Mouse (Mus musculus) kidney, embryonic 16.5 days (tissue): ENCODE measurements around the gene Arhgap24. TPM values are rescaled to one million over a fixed set of nuclear protein-coding genes. Genes with fewer than 3 reads are reported as not detected.

Experiments
- ATAC-seq: fragments of 200-750 bp; cut with Nextera tagmentation; 2 replicates; pipeline ENCODE4 v1.8.0; 2017; ENCODE audit warnings: moderate TSS enrichment; ENCODE audit not compliant: low FRiP score, low TSS enrichment
- H3K27ac ChIP-seq: fragments of 300-500 bp; sonication (generic); 2 replicates; pipeline ENCODE4 v1.5.1; 2014; ENCODE audit warnings: low read length
- H3K27me3 ChIP-seq: fragments of 300-500 bp; sonication (generic); 2 replicates; pipeline ENCODE4 v1.6.1; 2014; ENCODE audit warnings: low read length, control low read depth, mixed read lengths; ENCODE audit not compliant: insufficient read depth
- H3K36me3 ChIP-seq: fragments of 300-500 bp; sonication (generic); 2 replicates; pipeline ENCODE4 v1.6.1; 2014; ENCODE audit warnings: low read length, control low read depth, mixed read lengths; ENCODE audit not compliant: insufficient read depth
- H3K4me1 ChIP-seq: fragments of 300-500 bp; sonication (generic); 2 replicates; pipeline ENCODE4 v1.6.1; 2014; ENCODE audit warnings: low read length, control low read depth, mixed read lengths; ENCODE audit not compliant: insufficient read depth
- H3K4me2 ChIP-seq: fragments of 300-500 bp; sonication (generic); replicated peaks from 2 replicates; pipeline ENCODE4 v1.6.1; 2014; ENCODE audit warnings: low read depth, low read length
- H3K4me3 ChIP-seq: fragments of 300-500 bp; sonication (generic); 2 replicates; pipeline ENCODE4 v1.5.1; 2014; ENCODE audit warnings: mild to moderate bottlenecking, low read length
- H3K9ac ChIP-seq: fragments of 300-500 bp; sonication (generic); replicated peaks from 2 replicates; pipeline ENCODE4 v1.6.1; 2014; ENCODE audit warnings: low read length
- H3K9me3 ChIP-seq: fragments of 300-500 bp; sonication (generic); 2 replicates; pipeline ENCODE4 v1.6.1; 2016; ENCODE audit warnings: low read length, control low read depth
- WGBS: fragments of 180-500 bp; shearing (Covaris S2); extraction: QIAGEN DNeasy Blood & Tissue Kit; methylation state at CpG from one replicate; pipeline ENCODE4 v1.1.7; 2014; 5-methylcytosine and 5-hydroxymethylcytosine counted together
- polyA plus RNA-seq: library from polyadenylated mRNA; unstranded; fragments of >200 nt; fragmentation: Nextera tagmentation; extraction: Ambion mirVana; gene quantifications from 2 replicates; pipeline ENCODE4 v1.2.1, GENCODE M21; 2015

The Arhgap24 gene
- polyA plus RNA-seq, 1 experiment from 2014 or later = 104 TPM

DNA sequence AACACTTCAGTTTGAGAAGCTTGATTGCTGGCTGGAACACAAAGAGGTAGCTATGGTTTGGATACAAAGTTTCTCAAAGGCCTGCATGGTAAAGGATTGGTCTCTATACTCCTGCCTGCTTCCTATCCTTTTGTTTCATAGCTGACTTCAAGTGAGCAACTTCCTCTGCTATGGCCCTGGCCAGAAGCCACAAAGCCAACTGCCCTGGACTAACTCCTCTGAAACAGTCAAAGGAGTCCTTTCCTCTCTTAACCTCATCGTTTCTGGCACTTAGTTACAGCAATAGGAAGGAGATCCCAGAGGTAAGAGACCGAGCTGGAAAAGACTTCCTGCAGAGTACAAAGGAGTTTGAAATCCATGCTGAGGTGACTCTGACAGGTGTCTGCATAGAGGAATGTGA is 224.0 kb downstream of the Arhgap24 start:
- no peak overlapping the region for H3K9ac ChIP-seq
- H3K36me3 ChIP-seq = no peaks in the 10 kb centered on the region
- no peaks in the 10 kb centered on the region for H3K27me3 ChIP-seq
- no peak overlapping the region for H3K4me3 ChIP-seq
- no peak for ATAC-seq
- H3K27ac ChIP-seq = peak overlapping the region; percentile 22
- H3K9me3 ChIP-seq = no peaks in the 10 kb centered on the region
- peaks cover 30% of the 10 kb centered on the region for H3K4me1 ChIP-seq
- WGBS = 19% methylated on average over 2 of the region's 2 CpGs
- no peak overlapping the region for H3K4me2 ChIP-seq

DNA sequence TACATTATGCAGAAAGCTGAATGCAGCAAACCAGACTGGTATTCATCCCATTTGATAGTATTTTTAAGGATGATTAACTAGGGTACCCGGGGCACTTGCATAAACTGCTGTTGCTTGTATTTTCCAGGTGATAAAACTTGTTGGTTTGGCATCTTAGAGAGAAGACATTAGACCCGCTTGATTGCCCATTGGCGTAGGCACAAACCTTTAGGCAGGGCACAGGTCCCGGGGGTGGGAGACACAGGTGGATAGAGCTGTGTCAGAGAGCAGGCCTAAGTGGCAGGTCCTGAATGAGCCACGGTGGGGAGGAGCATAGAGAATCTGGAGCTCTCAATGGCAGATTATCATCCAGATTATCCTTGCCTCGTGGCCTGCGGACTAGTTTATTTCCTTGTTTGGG is 229.1 kb downstream of the Arhgap24 start:
- Histone ChIP-seq H3K36me3 (no peaks in the 10 kb centered on the region), H3K4me2 (no peak overlapping the region)
- peak; percentile 92 for ATAC-seq

DNA sequence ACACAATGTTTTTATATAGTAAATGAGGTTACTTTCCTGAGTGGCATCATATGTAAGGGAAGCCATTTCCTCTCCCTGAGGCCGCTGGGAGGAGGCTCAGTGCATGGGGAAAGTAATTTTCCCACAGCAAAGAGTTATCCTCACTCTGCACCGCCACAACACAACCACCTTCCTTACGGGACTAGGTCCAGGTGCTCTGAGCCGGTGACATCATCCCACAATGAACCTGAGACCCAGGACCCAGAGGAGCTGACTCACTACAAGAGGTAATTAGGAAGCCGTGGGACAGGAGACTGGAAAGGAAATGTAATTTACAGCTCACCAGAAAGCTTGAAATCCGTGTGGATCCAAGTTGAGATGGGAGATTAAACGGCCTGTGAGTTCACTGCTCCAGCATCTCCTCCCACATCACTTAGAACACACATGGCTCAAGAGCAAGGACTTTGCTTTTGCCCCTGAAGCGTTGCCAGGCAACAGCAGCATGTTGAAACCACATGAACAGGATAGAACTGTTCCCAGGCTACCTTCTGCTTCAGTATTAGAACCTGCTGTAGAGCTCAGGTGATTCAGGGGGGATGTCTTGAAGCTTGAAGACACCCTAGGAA is 238.3 kb downstream of the Arhgap24 start:
- Histone ChIP-seq H3K9ac (no peak overlapping the region), H3K27ac (no peak overlapping the region), H3K27me3 (no peaks in the 10 kb centered on the region), H3K4me1 (peaks cover 6% of the 10 kb centered on the region; the same call in 1 of the 2 replicates), H3K9me3 (no peaks in the 10 kb centered on the region), H3K4me2 (no peak overlapping the region), H3K4me3 (no peak overlapping the region), H3K36me3 (no peaks in the 10 kb centered on the region)
- ATAC-seq = peak; percentile 67; the same call in 1 of the 2 replicates
- 34% methylated on average over 8 of the region's 8 CpGs for WGBS

More for the DNA sequence above, 229.1 kb downstream of the Arhgap24 start:
- no peak overlapping the region for H3K4me3 ChIP-seq
- no peaks in the 10 kb centered on the region for H3K9me3 ChIP-seq
- peaks cover 17% of the 10 kb centered on the region for H3K4me1 ChIP-seq
- no peak overlapping the region for H3K9ac ChIP-seq
- H3K27ac ChIP-seq = no peak overlapping the region
- no peaks in the 10 kb centered on the region for H3K27me3 ChIP-seq
- 58% methylated on average over 7 of the region's 7 CpGs for WGBS

DNA sequence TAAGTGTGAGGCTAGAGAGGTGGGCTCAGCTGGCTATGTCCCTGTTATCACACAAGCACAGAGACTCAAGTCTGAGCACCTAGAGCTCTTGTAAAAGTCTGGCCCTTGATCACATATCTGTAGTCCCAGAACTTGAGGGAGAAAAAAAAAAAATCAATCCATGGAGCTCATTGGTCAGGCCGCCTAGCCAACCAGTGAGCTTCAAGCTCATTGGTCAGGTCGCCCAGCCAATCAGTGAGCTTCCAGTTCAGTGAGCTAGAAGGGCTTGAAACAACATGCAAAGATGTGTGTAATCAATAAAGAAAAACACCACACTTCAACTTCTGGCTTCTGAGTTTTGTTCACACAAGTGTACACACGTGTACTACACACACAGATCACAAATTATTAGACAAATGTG is 242.4 kb downstream of the Arhgap24 start:
- H3K4me3 ChIP-seq = no peak overlapping the region
- ATAC-seq = no peak
- H3K4me2 ChIP-seq = no peak overlapping the region
- peaks cover 22% of the 10 kb centered on the region for H3K4me1 ChIP-seq
- H3K27ac ChIP-seq = no peak overlapping the region
- no peak overlapping the region for H3K9ac ChIP-seq
- 87% methylated on average over 3 of the region's 3 CpGs for WGBS
- no peaks in the 10 kb centered on the region for H3K36me3 ChIP-seq
- H3K27me3 ChIP-seq = no peaks in the 10 kb centered on the region
- no peaks in the 10 kb centered on the region for H3K9me3 ChIP-seq

DNA sequence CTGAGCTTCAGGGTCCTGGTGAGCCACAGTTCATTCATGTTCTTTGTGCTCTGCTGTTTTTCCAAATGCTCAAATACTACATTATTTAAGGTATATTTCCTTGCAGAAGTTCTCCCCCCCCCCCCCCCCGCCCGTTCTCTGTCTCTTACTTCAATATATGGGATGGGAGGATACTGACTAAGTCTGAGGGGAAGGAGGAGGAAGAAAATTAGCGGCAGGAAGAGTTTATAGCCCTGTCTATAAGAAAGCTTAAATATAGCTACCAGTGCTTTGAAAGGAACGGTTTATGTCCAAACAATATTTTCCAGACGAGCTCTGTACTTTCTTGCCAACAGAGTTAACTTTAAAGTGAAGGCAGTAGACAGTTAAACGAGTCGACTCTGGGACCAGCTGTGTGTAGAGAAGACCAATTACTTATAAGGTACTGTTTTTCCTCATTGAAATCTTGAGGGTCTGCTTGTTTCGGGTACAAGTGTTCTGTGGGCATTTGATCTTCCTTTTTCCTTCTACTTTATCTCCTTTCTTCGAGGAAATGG is 243.7 kb downstream of the Arhgap24 start:
- WGBS = 14% methylated on average over 9 of the region's 9 CpGs
- Histone ChIP-seq H3K4me3 (peak overlapping the region; percentile 46), H3K27me3 (no peaks in the 10 kb centered on the region), H3K36me3 (no peaks in the 10 kb centered on the region), H3K4me1 (peaks cover 28% of the 10 kb centered on the region), H3K9ac (peak overlapping the region; percentile 48), H3K9me3 (no peaks in the 10 kb centered on the region), H3K27ac (peak overlapping the region; percentile 84), H3K4me2 (peak overlapping the region; percentile 53)
- peak; percentile 60; the same call in 1 of the 2 replicates for ATAC-seq

DNA sequence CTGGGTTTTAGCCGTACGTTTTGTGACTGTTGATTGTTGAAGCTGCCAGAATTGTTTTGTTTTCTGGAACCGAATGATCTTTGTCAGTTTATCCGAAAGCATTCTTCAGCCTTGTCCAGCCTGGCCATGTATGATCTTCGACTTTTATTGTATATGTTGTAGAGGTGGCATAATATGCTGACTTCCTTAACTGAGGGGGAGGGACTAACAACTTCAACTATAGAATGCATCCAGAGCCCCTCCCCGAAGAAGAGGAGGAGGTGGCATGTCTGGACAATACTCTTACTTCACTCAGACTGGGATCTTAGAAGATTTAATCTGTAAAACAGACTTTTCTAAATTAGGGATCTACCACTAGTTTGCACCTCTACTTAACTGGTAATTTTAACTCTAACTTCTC is 244.2 kb downstream of the Arhgap24 start:
- Histone ChIP-seq H3K4me3 (peak overlapping the region; percentile 46), H3K4me1 (peaks cover 33% of the 10 kb centered on the region), H3K9ac (peak overlapping the region; percentile 59), H3K27ac (peak overlapping the region; percentile 84), H3K4me2 (peak overlapping the region; percentile 53), H3K27me3 (no peaks in the 10 kb centered on the region), H3K9me3 (no peaks in the 10 kb centered on the region), H3K36me3 (no peaks in the 10 kb centered on the region)
- ATAC-seq = no peak
- WGBS = 44% methylated on average over 6 of the region's 6 CpGs

DNA sequence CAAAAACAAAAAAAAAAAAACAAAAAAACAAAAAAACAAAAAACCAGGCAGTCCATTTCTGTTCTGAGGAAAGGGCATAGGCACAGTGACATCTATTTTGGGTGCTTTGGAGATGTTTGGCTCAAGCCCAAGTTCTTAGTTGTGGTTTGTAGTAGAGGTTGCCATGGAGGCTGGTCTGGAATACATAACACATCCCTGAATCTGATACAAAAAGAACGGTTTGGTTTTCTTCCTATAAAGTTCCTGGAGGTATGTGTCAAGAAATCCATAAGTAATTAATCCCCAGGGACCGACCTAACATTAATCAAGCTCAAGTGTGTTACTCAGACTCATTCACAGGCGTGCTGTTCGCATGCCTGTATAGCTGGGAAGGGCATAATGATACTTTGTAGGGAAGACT is 245.8 kb downstream of the Arhgap24 start:
- Histone ChIP-seq H3K4me2 (0 out of 2 replicates have a peak overlapping the region, but pooled peaks have one; percentile 10), H3K9ac (no peak overlapping the region), H3K4me1 (peaks cover 33% of the 10 kb centered on the region), H3K27me3 (no peaks in the 10 kb centered on the region), H3K27ac (no peak overlapping the region), H3K4me3 (no peak overlapping the region), H3K9me3 (no peaks in the 10 kb centered on the region), H3K36me3 (no peaks in the 10 kb centered on the region)
- no peak; the same call in 1 of the 2 replicates for ATAC-seq
- WGBS = 46% methylated on average over 4 of the region's 4 CpGs

DNA sequence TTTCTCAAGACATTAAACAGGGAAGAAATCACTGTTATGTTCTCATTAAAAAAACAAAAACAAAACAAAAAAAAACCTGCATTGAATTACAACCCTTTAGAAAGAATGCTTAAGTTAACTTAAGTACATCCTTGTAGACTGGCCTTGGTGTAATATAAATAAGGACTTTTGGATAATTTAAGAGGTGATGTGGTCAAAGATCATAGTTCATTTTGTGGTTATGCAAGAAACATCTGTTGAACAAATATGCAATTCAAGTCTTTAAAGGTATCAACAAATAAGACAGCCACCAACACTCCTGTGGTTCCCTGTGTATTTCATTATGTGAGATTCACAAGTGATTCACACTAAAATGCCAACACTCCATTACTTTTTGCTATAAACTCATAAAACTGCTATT is 247.3 kb downstream of the Arhgap24 start:
- ATAC-seq = no peak
- Histone ChIP-seq H3K4me3 (no peak overlapping the region), H3K9ac (no peak overlapping the region), H3K4me1 (peaks cover 33% of the 10 kb centered on the region), H3K27me3 (no peaks in the 10 kb centered on the region), H3K4me2 (no peak overlapping the region), H3K36me3 (no peaks in the 10 kb centered on the region), H3K27ac (peak overlapping the region; percentile 92), H3K9me3 (no peaks in the 10 kb centered on the region)

DNA sequence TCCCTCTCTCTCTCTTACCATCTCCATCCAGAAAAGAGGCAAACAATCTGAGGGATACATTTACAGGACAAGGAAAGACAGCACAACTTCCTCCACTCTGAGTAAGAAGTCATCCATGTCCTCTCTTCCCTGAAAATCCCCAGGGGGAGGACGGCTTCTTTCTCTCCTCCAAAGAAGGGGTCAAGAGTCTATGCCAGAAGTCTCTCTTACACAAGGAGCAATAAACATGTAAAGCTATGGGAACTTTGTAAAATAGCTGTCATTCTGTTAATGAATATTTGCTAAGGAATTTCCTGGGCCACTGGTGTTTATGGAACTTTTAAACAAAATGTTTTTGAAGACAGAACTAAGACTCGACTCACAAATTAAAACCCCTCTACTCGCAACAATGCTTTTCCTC is 248.3 kb downstream of the Arhgap24 start:
- Histone ChIP-seq H3K4me1 (peaks cover 33% of the 10 kb centered on the region), H3K9me3 (no peaks in the 10 kb centered on the region), H3K36me3 (no peaks in the 10 kb centered on the region), H3K4me3 (no peak overlapping the region), H3K4me2 (peak overlapping the region; percentile 23; the same call in 1 of the 2 replicates), H3K27me3 (no peaks in the 10 kb centered on the region), H3K27ac (peak overlapping the region; percentile 92), H3K9ac (no peak overlapping the region)
- ATAC-seq = peak; percentile 53
- WGBS = 23% methylated on average over 3 of the region's 3 CpGs

DNA sequence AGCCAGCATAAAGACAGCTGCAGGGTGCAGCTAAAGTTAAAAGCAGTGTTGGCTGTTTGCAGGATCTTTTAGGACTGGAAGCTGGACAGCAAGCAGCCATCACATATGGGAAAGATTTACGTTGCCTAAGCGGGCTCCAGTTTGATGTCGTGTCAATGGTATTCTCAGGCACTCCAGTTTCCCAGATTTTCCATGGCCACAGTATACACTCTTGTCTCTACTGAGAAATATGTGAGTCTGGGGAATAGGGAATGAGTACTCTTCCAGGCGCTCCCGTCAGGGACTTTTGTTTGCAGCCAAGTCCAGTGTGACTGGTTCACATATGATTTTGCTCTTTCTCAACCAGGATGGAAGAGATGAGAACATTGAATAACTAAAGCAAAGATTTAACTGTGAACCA is 254.9 kb downstream of the Arhgap24 start:
- H3K9ac ChIP-seq = no peak overlapping the region
- peak; percentile 74; the same call in 1 of the 2 replicates for ATAC-seq
- no peak overlapping the region for H3K4me2 ChIP-seq
- peak overlapping the region; percentile 63 for H3K27ac ChIP-seq
- no peaks in the 10 kb centered on the region for H3K9me3 ChIP-seq
- 66% methylated on average over 5 of the region's 5 CpGs for WGBS
- peaks cover 7% of the 10 kb centered on the region; the same call in 1 of the 2 replicates for H3K4me1 ChIP-seq
- H3K4me3 ChIP-seq = no peak overlapping the region
- H3K27me3 ChIP-seq = no peaks in the 10 kb centered on the region
- no peaks in the 10 kb centered on the region for H3K36me3 ChIP-seq
